Mouse (Mus musculus): ENCODE data around the gene Fgfr2. TPM values are rescaled to one million over a fixed set of nuclear protein-coding genes. Genes with fewer than 3 reads are reported as not detected.

The Fgfr2 gene
- polyA plus RNA-seq, 1 experiment from 2014 or later: 123 TPM

DNA sequence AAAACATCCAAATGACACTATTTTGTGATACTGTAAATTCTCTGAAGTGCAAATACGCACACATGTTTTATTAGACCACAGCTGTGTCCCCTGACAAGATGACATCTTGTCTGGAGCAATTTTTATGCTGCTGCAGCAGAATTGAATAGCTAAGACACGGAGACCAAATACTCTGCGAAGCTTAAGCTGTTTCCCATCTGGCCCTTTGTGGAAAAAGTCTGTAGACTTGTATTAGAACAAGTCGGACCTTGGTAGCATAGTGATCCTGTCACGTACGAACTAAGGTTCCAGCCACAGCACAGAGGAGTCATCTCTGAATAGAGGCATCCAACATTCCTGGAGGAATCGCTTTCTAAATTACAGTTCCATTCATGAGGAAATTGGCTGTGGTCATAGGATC is 2138.9 kb downstream of the Fgfr2 start:
- 0 out of 2 replicates have a peak, but pooled peaks have one; percentile 41 for ATAC-seq (ENCODE audit: low FRiP score, low read depth)
- Histone ChIP-seq H3K27me3 (no peaks in the 10 kb centered on the region), H3K4me2 (replicated peaks) (no peak overlapping the region), H3K27ac (no peak overlapping the region), H3K9ac (no peak overlapping the region), H3K36me3 (no peaks in the 10 kb centered on the region), H3K4me3 (no peak overlapping the region), H3K9me3 (no peaks in the 10 kb centered on the region), H3K4me1 (peaks cover 68% of the 10 kb centered on the region)
- WGBS: 61% methylated on average over 7 of the region's 7 CpGs

- no peak overlapping the region for H3K9ac ChIP-seq
- peaks cover 73% of the 10 kb centered on the region for H3K4me1 ChIP-seq
- H3K36me3 ChIP-seq: no peaks in the 10 kb centered on the region
- 70% methylated on average over 3 of the region's 3 CpGs for WGBS
- no peak overlapping the region for H3K4me3 ChIP-seq
- no peaks in the 10 kb centered on the region; the same call in 1 of the 2 replicates for H3K27me3 ChIP-seq
- H3K4me2 ChIP-seq (replicated peaks): no peak overlapping the region
- H3K27ac ChIP-seq: no peak overlapping the region
- no peaks in the 10 kb centered on the region for H3K9me3 ChIP-seq
- no peak for ATAC-seq (ENCODE audit: low FRiP score, low read depth)
These were observed 2140.3 kb downstream of the Fgfr2 start for GRCm38 (mm10) chr7:130982881-130983280.

DNA sequence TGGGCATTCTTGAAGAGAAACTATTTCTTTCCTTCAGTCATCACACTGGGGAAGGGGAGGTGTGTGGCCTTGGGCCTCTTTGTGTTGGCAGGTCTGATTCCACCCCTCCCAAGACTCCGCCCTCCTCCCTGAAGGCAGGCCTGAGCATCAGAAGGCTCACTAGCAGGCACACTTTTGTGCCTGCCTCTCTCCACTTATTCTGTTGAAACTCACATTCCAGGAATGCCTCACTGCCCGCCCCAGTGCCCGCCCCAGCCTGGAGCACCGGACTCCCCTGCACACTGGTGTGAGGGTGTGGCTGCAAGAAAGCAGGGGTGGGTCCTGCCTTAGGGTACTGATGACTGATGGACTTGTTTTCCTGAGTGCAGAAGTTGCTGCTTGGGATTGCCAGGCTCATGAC is 2140.8 kb downstream of the Fgfr2 start:
- peak overlapping the region; percentile 49 for H3K27ac ChIP-seq
- H3K9ac ChIP-seq: no peak overlapping the region
- no peaks in the 10 kb centered on the region for H3K36me3 ChIP-seq
- ATAC-seq (ENCODE audit: low FRiP score, low read depth): peak; percentile 77
- H3K4me1 ChIP-seq: peaks cover 73% of the 10 kb centered on the region
- H3K4me3 ChIP-seq: no peak overlapping the region
- no peaks in the 10 kb centered on the region for H3K9me3 ChIP-seq
- H3K4me2 ChIP-seq (replicated peaks): 0 out of 2 replicates have a peak overlapping the region, but pooled peaks have one; percentile 14
- no peaks in the 10 kb centered on the region; the same call in 1 of the 2 replicates for H3K27me3 ChIP-seq
- 28% methylated on average over 4 of the region's 4 CpGs for WGBS

- Histone ChIP-seq H3K27ac (no peak overlapping the region), H3K27me3 (no peaks in the 10 kb centered on the region; the same call in 1 of the 2 replicates), H3K9me3 (no peaks in the 10 kb centered on the region), H3K36me3 (no peaks in the 10 kb centered on the region), H3K4me1 (peaks cover 86% of the 10 kb centered on the region), H3K4me3 (no peak overlapping the region), H3K9ac (no peak overlapping the region), H3K4me2 (replicated peaks) (no peak overlapping the region)
- ATAC-seq (ENCODE audit: low FRiP score, low read depth): no peak
- WGBS: 87% methylated on average over 5 of the region's 5 CpGs
These were observed 2143.0 kb downstream of the Fgfr2 start for GRCm38 (mm10) chr7:130980130-130980529.

DNA sequence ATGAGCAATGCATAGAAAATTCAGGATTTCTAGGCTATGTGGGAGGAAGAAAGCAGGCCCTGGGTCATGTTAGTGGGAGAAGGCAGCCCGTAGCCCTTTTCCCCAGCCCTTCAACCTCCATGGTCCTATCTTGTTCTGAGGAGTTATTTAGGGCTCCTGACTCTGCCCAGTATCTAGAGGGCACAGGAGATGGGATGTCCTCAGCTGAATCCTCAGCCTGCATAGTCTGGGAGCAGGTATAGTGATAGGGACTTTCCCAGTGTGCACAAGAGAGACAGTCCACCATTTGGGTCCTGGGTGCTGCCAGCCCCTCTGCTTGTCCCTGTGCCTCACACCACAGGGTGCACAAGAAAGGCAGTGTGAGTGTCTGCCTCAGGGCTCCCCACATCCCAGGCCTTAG is 2144.6 kb downstream of the Fgfr2 start:
- H3K4me3 ChIP-seq: no peak overlapping the region
- no peak for ATAC-seq (ENCODE audit: low FRiP score, low read depth)
- peaks cover 77% of the 10 kb centered on the region for H3K4me1 ChIP-seq
- no peak overlapping the region for H3K9ac ChIP-seq
- no peak overlapping the region for H3K4me2 ChIP-seq (replicated peaks)
- H3K36me3 ChIP-seq: peaks cover 3% of the 10 kb centered on the region; the same call in 1 of the 2 replicates
- H3K27ac ChIP-seq: peak overlapping the region; percentile 17; the same call in 1 of the 2 replicates
- 73% methylated on average over 1 of the region's 1 CpGs for WGBS
- no peaks in the 10 kb centered on the region; the same call in 1 of the 2 replicates for H3K27me3 ChIP-seq
- H3K9me3 ChIP-seq: no peaks in the 10 kb centered on the region

GRCm38 (mm10) chr7:130977794-130978521 is 2145.2 kb downstream of the Fgfr2 start:
- 44% methylated on average over 5 of the region's 5 CpGs for WGBS
- peak; percentile 33; the same call in 1 of the 2 replicates for ATAC-seq (ENCODE audit: low FRiP score, low read depth)
- no peak overlapping the region for H3K9ac ChIP-seq
- H3K4me2 ChIP-seq (replicated peaks): 0 out of 2 replicates have a peak overlapping the region, but pooled peaks have one; percentile 7
- peak overlapping the region; percentile 70 for H3K27ac ChIP-seq
- H3K36me3 ChIP-seq: peaks cover 3% of the 10 kb centered on the region; the same call in 1 of the 2 replicates
- H3K9me3 ChIP-seq: no peaks in the 10 kb centered on the region
- no peak overlapping the region for H3K4me3 ChIP-seq
- no peaks in the 10 kb centered on the region; the same call in 1 of the 2 replicates for H3K27me3 ChIP-seq
- peaks cover 77% of the 10 kb centered on the region for H3K4me1 ChIP-seq

- Histone ChIP-seq H3K9ac (no peak overlapping the region), H3K4me1 (peaks cover 69% of the 10 kb centered on the region), H3K27ac (peak overlapping the region; percentile 70; the same call in 1 of the 2 replicates), H3K27me3 (no peaks in the 10 kb centered on the region; the same call in 1 of the 2 replicates), H3K4me2 (replicated peaks) (no peak overlapping the region), H3K4me3 (no peak overlapping the region), H3K9me3 (no peaks in the 10 kb centered on the region), H3K36me3 (peaks cover 3% of the 10 kb centered on the region; the same call in 1 of the 2 replicates)
- ATAC-seq (ENCODE audit: low FRiP score, low read depth): peak; percentile 77
- WGBS: 11% methylated on average over 13 of the region's 13 CpGs
These were observed 2146.7 kb downstream of the Fgfr2 start for GRCm38 (mm10) chr7:130976305-130976935.

- H3K4me2 ChIP-seq (replicated peaks): no peak overlapping the region
- H3K9me3 ChIP-seq: no peaks in the 10 kb centered on the region
- WGBS: 59% methylated on average over 9 of the region's 9 CpGs
- peak overlapping the region; percentile 35; the same call in 1 of the 2 replicates for H3K27ac ChIP-seq
- no peak overlapping the region for H3K9ac ChIP-seq
- ATAC-seq (ENCODE audit: low FRiP score, low read depth): peak; percentile 39; the same call in 1 of the 2 replicates
- H3K4me3 ChIP-seq: no peak overlapping the region
- peaks cover 59% of the 10 kb centered on the region for H3K4me1 ChIP-seq
- H3K36me3 ChIP-seq: peaks cover 3% of the 10 kb centered on the region; the same call in 1 of the 2 replicates
- no peaks in the 10 kb centered on the region for H3K27me3 ChIP-seq
These were observed 2150.4 kb downstream of the Fgfr2 start for GRCm38 (mm10) chr7:130972767-130973166.

GRCm38 (mm10) chr7:130969507-130969906 is 2153.6 kb downstream of the Fgfr2 start:
- ATAC-seq (ENCODE audit: low FRiP score, low read depth): no peak
- peak overlapping the region; percentile 22; the same call in 1 of the 2 replicates for H3K27ac ChIP-seq
- no peak overlapping the region for H3K9ac ChIP-seq
- no peak overlapping the region for H3K4me2 ChIP-seq (replicated peaks)
- no peaks in the 10 kb centered on the region for H3K27me3 ChIP-seq
- WGBS: 30% methylated on average over 3 of the region's 3 CpGs
- H3K4me3 ChIP-seq: no peak overlapping the region
- no peaks in the 10 kb centered on the region for H3K9me3 ChIP-seq
- H3K36me3 ChIP-seq: peaks cover 3% of the 10 kb centered on the region; the same call in 1 of the 2 replicates
- H3K4me1 ChIP-seq: peaks cover 70% of the 10 kb centered on the region

- H3K4me2 ChIP-seq (replicated peaks): no peak overlapping the region
- no peak overlapping the region for H3K4me3 ChIP-seq
- H3K4me1 ChIP-seq: peaks cover 72% of the 10 kb centered on the region
- H3K27ac ChIP-seq: peak overlapping the region; percentile 45; the same call in 1 of the 2 replicates
- no peaks in the 10 kb centered on the region for H3K9me3 ChIP-seq
- no peak for ATAC-seq (ENCODE audit: low FRiP score, low read depth)
- 83% methylated on average over 5 of the region's 5 CpGs for WGBS
- H3K36me3 ChIP-seq: peaks cover under 1% of the 10 kb centered on the region; the same call in 1 of the 2 replicates
- H3K27me3 ChIP-seq: no peaks in the 10 kb centered on the region
- no peak overlapping the region for H3K9ac ChIP-seq
These were observed 2154.1 kb downstream of the Fgfr2 start for GRCm38 (mm10) chr7:130969076-130969475.

DNA sequence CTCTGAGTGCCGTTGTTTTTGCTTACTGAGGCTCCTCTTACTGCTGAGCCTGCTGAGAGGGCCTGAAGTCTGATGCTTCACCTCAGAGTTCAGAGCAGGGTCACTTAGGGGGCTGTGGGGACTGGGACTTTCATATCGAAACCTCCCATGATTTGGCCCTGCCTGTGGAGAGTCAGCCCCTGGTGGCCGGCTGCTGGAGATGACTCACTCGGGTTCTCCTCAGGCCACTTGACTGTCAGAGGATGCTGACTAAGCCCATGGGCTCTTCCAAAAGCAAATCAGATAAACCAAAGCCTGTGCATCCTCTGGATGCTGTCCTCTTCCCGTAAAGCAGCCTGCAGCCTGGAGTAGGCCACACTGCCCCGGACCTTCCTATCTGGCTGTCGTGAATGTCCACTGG is 2154.6 kb downstream of the Fgfr2 start:
- WGBS: 59% methylated on average over 7 of the region's 7 CpGs
- ATAC-seq (ENCODE audit: low FRiP score, low read depth): no peak
- Histone ChIP-seq H3K27ac (peak overlapping the region; percentile 45; the same call in 1 of the 2 replicates), H3K36me3 (no peaks in the 10 kb centered on the region), H3K9me3 (no peaks in the 10 kb centered on the region), H3K4me1 (peaks cover 69% of the 10 kb centered on the region), H3K27me3 (no peaks in the 10 kb centered on the region), H3K4me2 (replicated peaks) (no peak overlapping the region), H3K4me3 (no peak overlapping the region), H3K9ac (no peak overlapping the region)

- peaks cover 63% of the 10 kb centered on the region for H3K4me1 ChIP-seq
- H3K27me3 ChIP-seq: no peaks in the 10 kb centered on the region
- WGBS: 85% methylated on average over 6 of the region's 6 CpGs
- no peak overlapping the region for H3K9ac ChIP-seq
- H3K9me3 ChIP-seq: no peaks in the 10 kb centered on the region
- no peak overlapping the region for H3K4me3 ChIP-seq
- H3K27ac ChIP-seq: no peak overlapping the region; the same call in 1 of the 2 replicates
- no peak overlapping the region for H3K4me2 ChIP-seq (replicated peaks)
- H3K36me3 ChIP-seq: no peaks in the 10 kb centered on the region
- no peak for ATAC-seq (ENCODE audit: low FRiP score, low read depth)
These were observed 2155.2 kb downstream of the Fgfr2 start for GRCm38 (mm10) chr7:130967901-130968300.
